Mouse (Mus musculus) heart, adult 2 months (tissue): ENCODE measurements around the gene Pou2af1.

Experiments used
- CTCF ChIP-seq: fragments of 200-600 bp; IDR thresholded peaks from 2 replicates; pipeline ENCODE4 v1.8.1; 2022; ENCODE audit warnings: antibody characterized with exemption, mild to moderate bottlenecking, moderate library complexity
- EP300 ChIP-seq: fragments of 200-500 bp; IDR thresholded peaks from 2 replicates; pipeline ENCODE4 v1.6.1; 2011; ENCODE audit warnings: low read depth, low read length, control low read depth; ENCODE audit not compliant: insufficient read depth
- POLR2A ChIP-seq: fragments of 200-500 bp; IDR thresholded peaks from 2 replicates; pipeline ENCODE4 v1.6.1; 2011; ENCODE audit warnings: mild to moderate bottlenecking, low read depth, low read length, control low read depth; ENCODE audit not compliant: insufficient read depth

- TF ChIP-seq CTCF (no peak), POLR2A (no peak), EP300 (no peak)
Measured at GRCm38 (mm10) chr9:51277834-51278498, 64.5 kb downstream of the Pou2af1 start.
